Mouse (Mus musculus) midbrain, embryonic 15.5 days (tissue): ENCODE results near the gene Ankrd65. TPM values are rescaled to one million over a fixed set of nuclear protein-coding genes. Genes with fewer than 3 reads are reported as not detected.

ENCODE experiments used
- ATAC-seq: fragments of 200-750 bp; cut with Nextera tagmentation; replicated peaks from 2 replicates; pipeline ENCODE4 v1.8.0; 2017; ENCODE audit warnings: moderate TSS enrichment
- H3K27ac ChIP-seq: fragments of 300-500 bp; sonication (generic); 2 replicates; pipeline ENCODE4 v1.5.1; 2015; ENCODE audit warnings: mild to moderate bottlenecking, inconsistent platforms
- H3K27me3 ChIP-seq: fragments of 300-500 bp; sonication (generic); replicated peaks from 2 replicates; pipeline ENCODE4 v1.6.1; 2015; ENCODE audit warnings: inconsistent platforms
- H3K36me3 ChIP-seq: fragments of 300-500 bp; sonication (generic); replicated peaks from 2 replicates; pipeline ENCODE4 v1.6.1; 2015; ENCODE audit warnings: inconsistent platforms
- H3K4me1 ChIP-seq: fragments of 300-500 bp; sonication (generic); 2 replicates; pipeline ENCODE4 v1.6.1; 2015; ENCODE audit warnings: inconsistent platforms
- H3K4me2 ChIP-seq: fragments of 300-500 bp; sonication (generic); 2 replicates; pipeline ENCODE4 v1.6.1; 2015; ENCODE audit warnings: inconsistent platforms, mild to moderate bottlenecking, moderate library complexity
- H3K4me3 ChIP-seq: fragments of 300-500 bp; sonication (generic); 2 replicates; pipeline ENCODE4 v1.5.1; 2015; ENCODE audit warnings: mild to moderate bottlenecking, inconsistent platforms
- H3K9ac ChIP-seq: fragments of 300-500 bp; sonication (generic); 2 replicates; pipeline ENCODE4 v1.6.1; 2015; ENCODE audit warnings: mild to moderate bottlenecking, inconsistent platforms
- H3K9me3 ChIP-seq: fragments of 300-500 bp; sonication (generic); 2 replicates; pipeline ENCODE4 v1.6.1; 2016; ENCODE audit warnings: inconsistent platforms
- WGBS: fragments of 180-500 bp; shearing (Covaris S2); methylation state at CpG from one replicate; pipeline ENCODE4 v1.1.7; 2015; ENCODE audit warnings: mixed read lengths; 5-methylcytosine and 5-hydroxymethylcytosine counted together
- polyA plus RNA-seq: library from polyadenylated mRNA; unstranded; fragments of >200 nt; fragmentation: Nextera tagmentation; extraction: Ambion mirVana; gene quantifications from 2 replicates; pipeline ENCODE4 v1.2.1, GENCODE M21; 2015

Ankrd65 gene
- polyA plus RNA-seq, 1 experiment from 2014 or later: not detected

- H3K4me1 ChIP-seq: peaks cover 29% of the 10 kb centered on the region
- no peak; the same call in 1 of the 2 replicates for ATAC-seq
- under 1% methylated on average over 25 of the region's 25 CpGs for WGBS
These were observed 41.6 kb downstream of the Ankrd65 start for GRCm38 (mm10) chr4:155831831-155832230.

GRCm38 (mm10) chr4:155832321-155832720 lies 42.1 kb downstream of the Ankrd65 start:
- H3K4me1 ChIP-seq: peaks cover 29% of the 10 kb centered on the region
- peak overlapping the region; percentile 87 for H3K4me2 ChIP-seq
- no peaks in the 10 kb centered on the region for H3K27me3 ChIP-seq
- H3K4me3 ChIP-seq: peak overlapping the region; percentile 58
- peak overlapping the region; percentile 72 for H3K9ac ChIP-seq
- H3K36me3 ChIP-seq: 0 out of 2 replicates have a peak, but pooled peaks cover 5% of the 10 kb centered on the region
- ATAC-seq: no peak
- no peak overlapping the region for H3K27ac ChIP-seq
- H3K9me3 ChIP-seq: no peaks in the 10 kb centered on the region
- WGBS: 57% methylated on average over 10 of the region's 10 CpGs

More at GRCm38 (mm10) chr4:155831831-155832230, 41.6 kb downstream of the Ankrd65 start:
- Histone ChIP-seq H3K4me3 (peak overlapping the region; percentile 58), H3K27me3 (no peaks in the 10 kb centered on the region), H3K27ac (peak overlapping the region; percentile 89), H3K9ac (peak overlapping the region; percentile 72), H3K36me3 (0 out of 2 replicates have a peak, but pooled peaks cover 5% of the 10 kb centered on the region), H3K9me3 (no peaks in the 10 kb centered on the region), H3K4me2 (peak overlapping the region; percentile 87)

DNA sequence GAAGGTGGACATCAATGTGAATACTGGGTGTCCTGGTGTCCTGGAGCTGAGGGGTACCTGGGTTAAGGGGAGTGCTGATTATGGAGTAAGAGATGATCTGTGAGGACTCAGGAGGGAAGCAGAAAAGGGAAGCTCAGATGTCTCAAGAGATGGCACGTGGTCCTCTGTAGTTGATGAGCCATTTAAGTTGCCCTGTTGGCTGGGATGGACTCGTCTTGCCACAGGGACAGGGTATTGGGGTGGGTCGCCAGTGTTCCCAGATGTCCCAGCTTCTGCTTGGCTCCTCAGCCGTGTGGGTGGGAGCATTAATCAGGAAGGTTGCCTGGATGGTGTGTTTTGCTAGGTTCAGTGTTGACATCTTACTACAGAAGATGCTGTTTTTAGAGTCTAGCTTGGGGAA lies 43.0 kb downstream of the Ankrd65 start:
- H3K4me3 ChIP-seq: no peak overlapping the region

GRCm38 (mm10) chr4:155833836-155834235 lies 43.6 kb downstream of the Ankrd65 start:
- Histone ChIP-seq H3K4me2 (no peak overlapping the region), H3K9me3 (no peaks in the 10 kb centered on the region), H3K4me1 (peaks cover 29% of the 10 kb centered on the region), H3K36me3 (no peaks in the 10 kb centered on the region), H3K27me3 (no peaks in the 10 kb centered on the region), H3K27ac (peak overlapping the region; percentile 39; the same call in 1 of the 2 replicates), H3K4me3 (no peak overlapping the region), H3K9ac (no peak overlapping the region)
- WGBS: 33% methylated on average over 2 of the region's 2 CpGs
- ATAC-seq: 0 out of 2 replicates have a peak, but pooled peaks have one; percentile 16

More for the DNA sequence above, 43.0 kb downstream of the Ankrd65 start:
- no peaks in the 10 kb centered on the region for H3K36me3 ChIP-seq
- 87% methylated on average over 4 of the region's 4 CpGs for WGBS
- no peak overlapping the region for H3K4me2 ChIP-seq
- H3K9me3 ChIP-seq: no peaks in the 10 kb centered on the region
- ATAC-seq: no peak
- H3K9ac ChIP-seq: no peak overlapping the region
- peaks cover 29% of the 10 kb centered on the region for H3K4me1 ChIP-seq
- no peaks in the 10 kb centered on the region for H3K27me3 ChIP-seq
- H3K27ac ChIP-seq: no peak overlapping the region

GRCm38 (mm10) chr4:155837404-155838010 lies 47.3 kb downstream of the Ankrd65 start:
- ATAC-seq: no peak
- Histone ChIP-seq H3K4me3 (no peak overlapping the region), H3K9me3 (no peaks in the 10 kb centered on the region), H3K4me2 (no peak overlapping the region), H3K4me1 (peaks cover 31% of the 10 kb centered on the region), H3K9ac (no peak overlapping the region), H3K36me3 (no peaks in the 10 kb centered on the region), H3K27me3 (peaks cover 19% of the 10 kb centered on the region), H3K27ac (no peak overlapping the region)
- 82% methylated on average over 11 of the region's 11 CpGs for WGBS

GRCm38 (mm10) chr4:155838187-155839153 lies 48.2 kb downstream of the Ankrd65 start:
- WGBS: 55% methylated on average over 8 of the region's 8 CpGs
- ATAC-seq: no peak
- Histone ChIP-seq H3K27ac (no peak overlapping the region), H3K4me2 (no peak overlapping the region), H3K36me3 (no peaks in the 10 kb centered on the region), H3K27me3 (peaks cover 22% of the 10 kb centered on the region), H3K9ac (no peak overlapping the region), H3K4me3 (no peak overlapping the region), H3K9me3 (no peaks in the 10 kb centered on the region), H3K4me1 (peaks cover 22% of the 10 kb centered on the region)

- peak within 1 kb of the TSS; percentile 17; the same call in 1 of the 2 replicates for H3K27ac ChIP-seq
- H3K4me3 ChIP-seq: peak within 1 kb of the TSS; percentile 20
- H3K9ac ChIP-seq: no peak within 1 kb of the TSS
- peak; percentile 35; the same call in 1 of the 2 replicates for ATAC-seq
- H3K4me1 ChIP-seq: peaks cover 14% of the 10 kb centered on the region; the same call in 1 of the 2 replicates
- H3K27me3 ChIP-seq: peaks cover 22% of the 10 kb centered on the region
- H3K36me3 ChIP-seq: no peaks in the 10 kb centered on the region
- WGBS: 3% methylated on average over 16 of the region's 16 CpGs
- peak within 1 kb of the TSS; percentile 44 for H3K4me2 ChIP-seq
- H3K9me3 ChIP-seq: no peaks in the 10 kb centered on the region
These were observed 49.3 kb downstream of the Ankrd65 start, which contains the start of gene Mxra8 for GRCm38 (mm10) chr4:155839483-155839910. TSS of gene Mxra8 (plus strand) at chr4:155839680.

- peaks cover 14% of the 10 kb centered on the region; the same call in 1 of the 2 replicates for H3K4me1 ChIP-seq
- WGBS: 8% methylated on average over 8 of the region's 8 CpGs
- peak overlapping the region; percentile 28 for H3K4me3 ChIP-seq
- H3K4me2 ChIP-seq: peak overlapping the region; percentile 44
- no peak overlapping the region for H3K9ac ChIP-seq
- peaks cover 22% of the 10 kb centered on the region for H3K27me3 ChIP-seq
- H3K36me3 ChIP-seq: no peaks in the 10 kb centered on the region
- no peaks in the 10 kb centered on the region for H3K9me3 ChIP-seq
- H3K27ac ChIP-seq: peak overlapping the region; percentile 17; the same call in 1 of the 2 replicates
- ATAC-seq: 0 out of 2 replicates have a peak, but pooled peaks have one; percentile 16
These were observed 50.1 kb downstream of the Ankrd65 start for GRCm38 (mm10) chr4:155840076-155841002.

DNA sequence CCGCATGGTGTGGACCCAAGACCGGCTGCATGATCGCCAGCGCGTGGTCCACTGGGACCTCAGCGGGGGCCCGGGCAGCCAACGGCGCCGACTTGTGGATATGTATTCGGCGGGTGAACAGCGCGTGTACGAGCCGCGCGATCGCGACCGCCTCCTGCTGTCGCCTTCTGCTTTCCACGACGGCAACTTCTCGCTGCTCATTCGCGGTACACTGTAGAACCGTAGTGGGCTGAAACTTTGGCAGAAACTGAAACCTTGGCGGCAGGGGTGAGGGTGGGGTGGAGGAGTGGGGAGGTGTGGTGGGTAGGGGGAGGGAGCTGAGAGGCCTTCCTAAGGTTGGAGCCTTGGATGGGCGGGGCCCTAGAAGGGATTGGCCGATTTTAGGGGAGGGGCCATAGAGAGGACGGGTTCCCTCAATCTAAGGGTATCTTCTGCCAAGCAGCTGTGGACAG lies 50.8 kb downstream of the Ankrd65 start:
- ATAC-seq: 0 out of 2 replicates have a peak, but pooled peaks have one; percentile 22
- peaks cover 22% of the 10 kb centered on the region for H3K27me3 ChIP-seq
- no peaks in the 10 kb centered on the region for H3K9me3 ChIP-seq
- peak overlapping the region; percentile 28 for H3K4me3 ChIP-seq
- no peaks in the 10 kb centered on the region for H3K36me3 ChIP-seq
- WGBS: under 1% methylated on average over 32 of the region's 32 CpGs
- H3K4me1 ChIP-seq: peaks cover 18% of the 10 kb centered on the region; the same call in 1 of the 2 replicates
- H3K27ac ChIP-seq: no peak overlapping the region
- peak overlapping the region; percentile 44 for H3K4me2 ChIP-seq
- H3K9ac ChIP-seq: no peak overlapping the region

GRCm38 (mm10) chr4:155841651-155842270 lies 51.5 kb downstream of the Ankrd65 start:
- no peak for ATAC-seq
- H3K9ac ChIP-seq: no peak overlapping the region
- H3K9me3 ChIP-seq: no peaks in the 10 kb centered on the region
- WGBS: 45% methylated on average over 38 of the region's 38 CpGs
- H3K27ac ChIP-seq: no peak overlapping the region
- no peaks in the 10 kb centered on the region for H3K36me3 ChIP-seq
- peak overlapping the region; percentile 28; the same call in 1 of the 2 replicates for H3K4me3 ChIP-seq
- H3K4me1 ChIP-seq: peaks cover 24% of the 10 kb centered on the region
- peaks cover 22% of the 10 kb centered on the region for H3K27me3 ChIP-seq
- H3K4me2 ChIP-seq: peak overlapping the region; percentile 44; the same call in 1 of the 2 replicates

DNA sequence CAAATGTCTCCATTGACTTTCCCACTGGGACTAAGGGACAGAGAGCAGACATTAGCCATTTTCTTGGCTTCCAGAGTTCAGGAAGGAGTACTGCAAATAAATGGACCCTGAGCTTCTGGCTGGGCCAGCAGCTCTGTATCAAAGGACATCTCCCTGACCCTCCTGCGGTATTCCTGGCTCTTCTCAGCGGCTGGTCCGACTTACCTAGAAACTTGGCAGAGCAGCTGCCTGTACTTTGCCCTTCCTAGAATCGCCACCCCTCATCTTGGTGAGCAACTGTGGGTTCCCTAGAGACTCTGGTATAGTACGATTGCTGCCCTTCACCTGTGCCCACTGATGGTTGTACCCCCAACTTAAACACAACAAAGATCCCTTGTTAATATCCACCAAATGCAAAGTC lies 53.0 kb downstream of the Ankrd65 start:
- peaks cover 22% of the 10 kb centered on the region for H3K27me3 ChIP-seq
- no peak overlapping the region for H3K4me3 ChIP-seq
- H3K36me3 ChIP-seq: no peaks in the 10 kb centered on the region
- no peaks in the 10 kb centered on the region for H3K9me3 ChIP-seq
- no peak overlapping the region for H3K4me2 ChIP-seq
- WGBS: 94% methylated on average over 5 of the region's 5 CpGs
- no peak overlapping the region for H3K27ac ChIP-seq
- H3K4me1 ChIP-seq: peaks cover 31% of the 10 kb centered on the region
- no peak for ATAC-seq
- H3K9ac ChIP-seq: no peak overlapping the region
